Mouse (Mus musculus) cerebellum, adult 2 months (tissue): ENCODE measurements at regions not wholly inside any gene's neighbourhood (a gene's known extent, or its start where the extent isn't known, plus 50 kb on each side); places are given as distances from the start of the nearest gene placed in this dataset.

Experiments
- CTCF ChIP-seq: fragments of 200-500 bp; IDR thresholded peaks from 2 replicates; pipeline ENCODE4 v1.5.1; 2011; ENCODE audit warnings: low read depth, mild to moderate bottlenecking, control low read depth, low read length, moderate library complexity, borderline replicate concordance; ENCODE audit not compliant: insufficient read depth
- POLR2A ChIP-seq: fragments of 200-500 bp; IDR thresholded peaks from 2 replicates; pipeline ENCODE4 v1.6.1; 2011; ENCODE audit warnings: low read length, control low read depth, borderline replicate concordance; ENCODE audit not compliant: insufficient read depth

DNA sequence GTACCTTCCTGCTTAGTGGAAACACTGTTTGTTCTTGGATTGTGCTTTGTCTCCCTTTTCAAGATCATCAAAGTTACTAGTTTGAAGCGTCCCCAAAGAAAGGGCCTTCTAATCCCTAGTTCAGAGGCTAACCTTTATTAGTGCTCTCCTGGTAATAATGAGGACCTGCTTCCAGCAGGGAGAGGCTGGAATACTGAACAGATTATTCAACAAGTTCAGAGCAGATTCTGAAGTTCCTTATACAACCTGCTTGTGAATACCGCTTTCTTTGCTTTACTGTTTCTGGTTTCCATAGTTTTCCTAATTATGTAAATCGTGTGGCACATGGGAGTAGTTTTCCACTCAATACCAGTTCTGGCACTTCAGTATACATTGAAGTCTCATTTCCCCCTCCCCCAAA lies 75.2 kb upstream of the Dnajc24 start:
- TF ChIP-seq POLR2A (no peak), CTCF (no peak)
